Mouse (Mus musculus) midbrain, embryonic 14.5 days (tissue): ENCODE measurements at regions not wholly inside any gene's neighbourhood (a gene's known extent, or its start where the extent isn't known, plus 50 kb on each side); places are given as distances from the start of the nearest gene placed in this dataset.

ENCODE experiments used
- ATAC-seq: fragments of 200-750 bp; cut with Nextera tagmentation; 2 replicates; pipeline ENCODE4 v1.8.0; 2017; ENCODE audit warnings: moderate number of reproducible peaks, moderate library complexity; ENCODE audit not compliant: low FRiP score, low TSS enrichment
- DNase-seq: peaks from one replicate; pipeline ENCODE4 v3.0.0-alpha.2; 2015
- H3K27ac ChIP-seq: fragments of 300-500 bp; sonication (generic); replicated peaks from 2 replicates; pipeline ENCODE4 v1.5.1; 2014; ENCODE audit warnings: mild to moderate bottlenecking, low read depth, low read length, moderate library complexity
- H3K27me3 ChIP-seq: fragments of 300-500 bp; sonication (generic); 2 replicates; pipeline ENCODE4 v1.6.1; 2014; ENCODE audit warnings: low read length, control low read depth, mixed read lengths; ENCODE audit not compliant: control insufficient read depth, insufficient read depth
- H3K36me3 ChIP-seq: fragments of 300-500 bp; sonication (generic); 2 replicates; pipeline ENCODE4 v1.6.1; 2014; ENCODE audit warnings: low read length, control low read depth; ENCODE audit not compliant: control insufficient read depth, insufficient read depth
- H3K4me1 ChIP-seq: fragments of 300-500 bp; sonication (generic); 2 replicates; pipeline ENCODE4 v1.6.1; 2014; ENCODE audit warnings: mild to moderate bottlenecking, antibody characterized with exemption, low read length, control low read depth; ENCODE audit not compliant: control insufficient read depth, insufficient read depth
- H3K4me2 ChIP-seq: fragments of 300-500 bp; sonication (generic); 2 replicates; pipeline ENCODE4 v1.6.1; 2014; ENCODE audit warnings: mild to moderate bottlenecking, low read length, moderate library complexity
- H3K4me3 ChIP-seq: fragments of 300-500 bp; sonication (generic); replicated peaks from 2 replicates; pipeline ENCODE4 v1.5.1; 2014; ENCODE audit warnings: low read depth, low read length
- H3K9ac ChIP-seq: fragments of 300-500 bp; sonication (generic); replicated peaks from 2 replicates; pipeline ENCODE4 v1.6.1; 2014; ENCODE audit warnings: mild to moderate bottlenecking, low read length, moderate library complexity
- H3K9me3 ChIP-seq: fragments of 300-500 bp; sonication (generic); 2 replicates; pipeline ENCODE4 v1.6.1; 2016; ENCODE audit warnings: low read length, control low read depth, mixed read lengths; ENCODE audit not compliant: control insufficient read depth
- WGBS: fragments of 180-500 bp; shearing (Covaris S2); extraction: QIAGEN DNeasy Blood & Tissue Kit; methylation state at CpG from one replicate; pipeline ENCODE4 v1.1.7; 2014; 5-methylcytosine and 5-hydroxymethylcytosine counted together

DNA sequence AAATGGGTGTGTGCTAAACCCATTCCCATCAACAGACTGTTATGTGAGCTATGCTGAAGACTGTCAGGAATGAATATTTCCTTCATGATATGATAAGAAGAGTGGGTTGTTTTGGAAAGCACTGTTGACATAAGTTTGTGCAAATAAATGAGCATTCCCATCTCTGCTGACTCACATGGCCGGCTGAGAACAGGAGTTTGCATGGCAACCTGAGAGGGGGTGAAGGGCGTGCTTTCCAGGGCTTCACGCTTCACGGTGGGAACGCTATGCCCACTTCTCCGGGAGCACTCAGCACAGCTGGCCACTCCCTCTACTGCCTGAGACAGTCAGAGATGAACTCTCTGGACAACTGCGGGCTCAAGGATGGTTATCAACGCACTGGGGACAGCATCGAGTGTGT, 348.9 kb upstream of the Slc24a5 start:
- Histone ChIP-seq H3K9ac (no peak overlapping the region), H3K4me2 (no peak overlapping the region), H3K36me3 (no peaks in the 10 kb centered on the region), H3K4me3 (no peak overlapping the region), H3K9me3 (no peaks in the 10 kb centered on the region), H3K27ac (no peak overlapping the region), H3K27me3 (no peaks in the 10 kb centered on the region), H3K4me1 (no peaks in the 10 kb centered on the region)
- ATAC-seq (no peak), DNase-seq (no peak)
- WGBS: 73% methylated on average over 9 of the region's 9 CpGs

DNA sequence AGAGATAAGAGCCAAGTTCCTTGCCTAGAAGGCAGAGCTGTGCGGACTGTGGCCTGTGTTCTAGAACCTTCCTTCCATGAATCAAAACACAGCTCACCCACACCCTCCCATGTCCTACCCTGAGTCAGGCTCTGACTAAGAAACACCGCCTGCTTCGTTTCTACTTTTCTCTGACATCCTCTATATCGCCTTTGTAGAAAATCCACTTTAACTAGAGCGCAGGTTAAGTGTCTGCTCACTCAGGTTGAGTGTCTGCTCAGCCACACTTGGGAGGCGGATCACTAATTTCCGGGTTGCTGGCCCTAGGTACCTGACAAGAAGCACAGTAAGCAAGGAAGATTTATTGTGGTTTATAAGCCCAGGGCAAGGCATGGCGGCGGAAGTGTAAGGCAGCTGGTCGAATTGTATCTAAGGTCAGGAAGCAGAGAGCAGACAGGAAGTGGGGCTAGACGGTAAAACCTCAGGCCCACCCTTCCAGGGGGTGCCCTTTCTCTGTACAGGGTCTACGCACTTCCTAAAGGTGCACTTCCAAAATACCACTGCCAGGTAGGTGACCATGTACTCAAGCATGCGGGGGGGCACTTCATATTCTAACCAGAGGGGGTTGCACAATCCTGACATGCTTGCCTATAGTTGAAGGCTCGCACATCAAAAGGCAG, 348.0 kb upstream of the Slc24a5 start:
- Histone ChIP-seq H3K27me3 (no peaks in the 10 kb centered on the region), H3K4me1 (no peaks in the 10 kb centered on the region), H3K9me3 (no peaks in the 10 kb centered on the region), H3K9ac (no peak overlapping the region), H3K27ac (no peak overlapping the region), H3K4me3 (no peak overlapping the region), H3K4me2 (no peak overlapping the region), H3K36me3 (no peaks in the 10 kb centered on the region)
- ATAC-seq (no peak), DNase-seq (no peak)
- WGBS: 89% methylated on average over 14 of the region's 14 CpGs

DNA sequence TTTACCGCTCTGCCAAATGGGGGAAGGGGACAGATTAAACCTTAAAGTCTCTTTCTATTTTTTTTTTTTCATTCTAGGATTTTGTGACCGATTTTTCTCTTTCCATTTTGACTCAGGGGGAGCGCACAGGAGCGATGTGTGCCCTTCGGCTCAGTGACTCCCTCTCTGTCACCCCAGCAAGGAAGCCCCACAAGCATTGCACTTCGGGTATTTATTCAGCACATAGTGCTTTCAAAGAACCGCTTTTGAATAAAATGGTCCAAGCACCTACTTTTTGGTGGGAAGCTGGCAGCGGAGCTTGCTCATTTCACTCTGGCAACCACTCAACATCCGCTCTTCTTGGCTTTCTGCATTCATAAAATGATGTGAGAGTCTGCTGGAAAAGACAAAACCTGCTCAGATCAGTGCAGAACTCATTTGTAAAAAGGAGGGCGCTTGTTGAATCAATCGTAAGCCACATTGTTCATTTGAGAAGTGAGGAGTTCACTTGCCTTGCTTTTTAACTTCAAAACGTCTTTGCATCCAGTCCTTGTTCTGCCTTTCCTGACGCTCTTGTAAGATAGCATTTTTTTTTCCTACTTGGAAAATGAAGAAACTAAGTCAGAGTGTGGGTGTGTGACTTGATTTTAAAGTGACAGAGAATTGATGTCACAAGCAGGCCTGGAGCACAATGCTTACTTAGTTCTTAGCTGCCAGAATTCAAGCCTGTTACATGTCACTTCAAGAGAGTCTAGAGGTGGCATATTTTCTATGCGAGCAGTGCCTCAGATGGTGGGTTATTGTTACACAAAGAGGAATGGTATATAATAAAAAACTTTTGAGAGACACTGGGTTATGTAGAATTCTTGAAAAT, 347.1 kb upstream of the Slc24a5 start:
- no peaks in the 10 kb centered on the region for H3K36me3 ChIP-seq
- H3K27me3 ChIP-seq: no peaks in the 10 kb centered on the region
- ATAC-seq (no peak), DNase-seq (peak; percentile 36)
- no peak overlapping the region for H3K27ac ChIP-seq
- no peak overlapping the region for H3K9ac ChIP-seq
- H3K4me3 ChIP-seq: no peak overlapping the region
- no peaks in the 10 kb centered on the region for H3K9me3 ChIP-seq
- H3K4me2 ChIP-seq: no peak overlapping the region
- no peaks in the 10 kb centered on the region for H3K4me1 ChIP-seq
- 70% methylated on average over 14 of the region's 14 CpGs for WGBS

DNA sequence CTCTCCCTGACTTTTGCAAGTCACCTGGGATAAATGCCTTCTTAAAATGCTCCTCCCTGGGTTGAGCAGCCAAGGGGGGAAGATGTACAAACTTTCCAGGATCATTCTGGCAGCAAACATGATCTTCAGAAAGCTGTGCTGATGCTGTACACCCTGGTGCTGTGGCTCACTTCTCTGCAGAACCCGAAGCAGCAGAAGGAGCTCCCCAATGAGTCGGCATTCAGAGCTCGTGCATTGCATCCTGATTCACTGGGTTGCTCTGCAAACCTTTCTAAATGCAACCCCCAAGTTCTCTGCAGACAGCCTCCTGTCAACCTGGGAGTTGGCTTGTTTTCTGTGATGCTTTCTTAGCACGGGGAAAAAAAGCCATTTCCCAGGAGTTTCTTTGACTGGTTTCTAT, 343.8 kb upstream of the Slc24a5 start:
- Histone ChIP-seq H3K4me3 (no peak overlapping the region), H3K4me2 (no peak overlapping the region), H3K36me3 (no peaks in the 10 kb centered on the region), H3K9ac (no peak overlapping the region), H3K9me3 (no peaks in the 10 kb centered on the region), H3K27ac (no peak overlapping the region), H3K27me3 (no peaks in the 10 kb centered on the region), H3K4me1 (no peaks in the 10 kb centered on the region)
- DNase-seq (no peak), ATAC-seq (no peak)
- 71% methylated on average over 4 of the region's 4 CpGs for WGBS

- no peak overlapping the region for H3K27ac ChIP-seq
- 66% methylated on average over 5 of the region's 5 CpGs for WGBS
- no peak for DNase-seq
These were observed 343.0 kb upstream of the Slc24a5 start for GRCm38 (mm10) chr2:124724827-124725480.

DNA sequence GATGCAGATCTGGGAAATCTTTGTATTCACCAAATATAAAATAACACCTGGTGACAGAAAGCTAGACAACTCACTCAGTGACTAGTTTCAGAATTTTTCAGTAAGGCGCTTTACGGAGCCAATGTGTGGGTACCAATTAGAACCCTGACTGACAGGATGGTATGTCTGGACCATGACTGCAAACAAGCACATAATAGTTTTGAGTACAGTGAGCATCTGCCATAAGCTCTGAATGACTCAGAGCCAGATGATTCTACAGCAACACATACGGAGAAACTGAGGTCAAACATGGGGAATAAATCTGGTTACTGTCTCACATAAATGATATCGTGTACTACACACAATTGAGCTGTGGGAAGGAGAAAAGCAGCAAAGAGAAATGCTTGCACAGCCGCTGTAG, 339.9 kb upstream of the Slc24a5 start:
- Histone ChIP-seq H3K27me3 (no peaks in the 10 kb centered on the region), H3K4me2 (no peak overlapping the region), H3K4me3 (no peak overlapping the region), H3K36me3 (no peaks in the 10 kb centered on the region), H3K9me3 (no peaks in the 10 kb centered on the region), H3K4me1 (no peaks in the 10 kb centered on the region), H3K9ac (no peak overlapping the region), H3K27ac (no peak overlapping the region)
- DNase-seq (no peak), ATAC-seq (no peak)
- 98% methylated on average over 5 of the region's 5 CpGs for WGBS

More at GRCm38 (mm10) chr2:124724827-124725480, 343.0 kb upstream of the Slc24a5 start:
- Histone ChIP-seq H3K9ac (no peak overlapping the region), H3K36me3 (no peaks in the 10 kb centered on the region), H3K4me1 (no peaks in the 10 kb centered on the region), H3K4me3 (no peak overlapping the region), H3K4me2 (no peak overlapping the region), H3K9me3 (no peaks in the 10 kb centered on the region), H3K27me3 (no peaks in the 10 kb centered on the region)
- ATAC-seq: no peak

DNA sequence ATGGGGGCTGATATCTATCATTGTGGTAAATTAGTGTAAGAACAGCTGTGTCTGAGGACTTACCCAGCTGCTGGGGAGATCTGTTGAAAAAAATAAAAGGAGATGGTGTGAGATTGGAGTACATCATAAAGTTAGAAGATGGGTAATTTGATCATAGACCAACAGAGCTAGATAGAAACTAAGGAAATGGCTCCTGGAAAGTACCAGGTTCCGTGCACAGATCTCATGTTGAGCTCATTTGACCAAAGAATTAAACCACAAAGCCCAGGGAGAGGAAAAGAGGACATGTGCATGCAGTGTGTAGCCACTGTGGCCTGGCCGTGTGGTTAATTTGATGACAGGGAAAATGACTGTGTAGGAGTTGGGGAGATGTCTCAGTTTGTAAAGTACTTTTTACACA, 335.3 kb upstream of the Slc24a5 start:
- Histone ChIP-seq H3K36me3 (no peaks in the 10 kb centered on the region), H3K9ac (no peak overlapping the region), H3K4me1 (no peaks in the 10 kb centered on the region), H3K27ac (no peak overlapping the region), H3K4me2 (no peak overlapping the region), H3K27me3 (no peaks in the 10 kb centered on the region), H3K4me3 (no peak overlapping the region), H3K9me3 (no peaks in the 10 kb centered on the region)
- 80% methylated on average over 2 of the region's 2 CpGs for WGBS
- DNase-seq (no peak), ATAC-seq (no peak)

DNA sequence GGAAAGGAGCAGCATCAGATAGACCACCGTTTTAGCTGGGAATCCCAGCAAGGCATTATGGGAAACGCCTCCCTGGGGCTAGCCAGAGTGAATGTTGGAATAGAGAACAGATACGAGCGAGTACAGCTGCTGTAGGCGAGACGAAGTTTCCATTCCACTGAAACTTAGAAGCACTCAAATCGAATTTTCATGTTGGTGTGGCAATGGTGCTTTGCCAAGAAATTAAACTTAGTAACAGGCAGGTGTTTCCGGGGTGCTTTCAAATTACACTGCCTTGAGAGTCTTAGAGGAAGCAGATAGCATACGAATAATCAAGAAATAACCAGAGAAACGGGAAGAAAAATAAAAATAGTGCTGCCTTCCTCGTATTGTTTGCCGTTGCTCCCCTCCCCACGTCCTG, 327.1 kb upstream of the Slc24a5 start:
- H3K4me2 ChIP-seq: no peak overlapping the region
- no peak overlapping the region for H3K9ac ChIP-seq
- ATAC-seq: no peak
- DNase-seq: no peak
- H3K27me3 ChIP-seq: no peaks in the 10 kb centered on the region
- no peak overlapping the region for H3K27ac ChIP-seq
- H3K36me3 ChIP-seq: no peaks in the 10 kb centered on the region
- no peaks in the 10 kb centered on the region for H3K9me3 ChIP-seq
- no peak overlapping the region for H3K4me3 ChIP-seq
- no peaks in the 10 kb centered on the region for H3K4me1 ChIP-seq
- 83% methylated on average over 13 of the region's 13 CpGs for WGBS
